Mouse (Mus musculus) ZHBTc4 (cell line): ENCODE measurements around the gene Zfp583.
A peak's percentile ranks its signal among the peaks of the same experiment; 100 is the strongest.

Experiments
- DNase-seq: peaks from one replicate; pipeline ENCODE4 v3.0.0-alpha.2; 2011; ENCODE audit warnings: low read depth, low spot score

Zfp583 gene

GRCm38 (mm10) chr7:6285842-6286705 is 45.0 kb downstream of the Zfp583 start, which contains the start of gene Zfp667:
Gene Zfp667 (plus strand): TSS chr7:6286579.
- DNase-seq: peak; percentile 99

- no peak for DNase-seq
These were observed 45.7 kb downstream of the Zfp583 start for GRCm38 (mm10) chr7:6285366-6285765.

GRCm38 (mm10) chr7:6284442-6285012 is 46.6 kb downstream of the Zfp583 start:
- no peak for DNase-seq

GRCm38 (mm10) chr7:6283451-6284075 is 47.5 kb downstream of the Zfp583 start:
- peak; percentile 92 for DNase-seq

- peak; percentile 83 for DNase-seq
These were observed 48.3 kb downstream of the Zfp583 start for GRCm38 (mm10) chr7:6282749-6283148.

- DNase-seq: no peak
These were observed 53.2 kb downstream of the Zfp583 start for GRCm38 (mm10) chr7:6277906-6278305.

GRCm38 (mm10) chr7:6265695-6266094 is 65.4 kb downstream of the Zfp583 start:
- peak; percentile 89 for DNase-seq
